Mouse (Mus musculus) midbrain, embryonic 13.5 days (tissue): ENCODE results near the gene Rbms2. TPM values are rescaled to one million over a fixed set of nuclear protein-coding genes. Genes with fewer than 3 reads are reported as not detected.
"Not testable (repeated sequence)": the region's sequence is repeated elsewhere in the genome, so short reads cannot be mapped to it uniquely, and the experiment has no call there.

ENCODE experiments used
- ATAC-seq: fragments of 200-750 bp; cut with Nextera tagmentation; 2 replicates; pipeline ENCODE4 v1.8.0; 2017; ENCODE audit warnings: mild to moderate bottlenecking, moderate TSS enrichment, moderate library complexity
- H3K27ac ChIP-seq: fragments of 300-500 bp; sonication (generic); 2 replicates; pipeline ENCODE4 v1.5.1; 2015; ENCODE audit warnings: inconsistent platforms, mild to moderate bottlenecking, moderate library complexity
- H3K27me3 ChIP-seq: fragments of 300-500 bp; sonication (generic); 2 replicates; pipeline ENCODE4 v1.6.1; 2015; ENCODE audit warnings: mild to moderate bottlenecking, inconsistent platforms
- H3K36me3 ChIP-seq: fragments of 300-500 bp; sonication (generic); 2 replicates; pipeline ENCODE4 v1.6.1; 2015; ENCODE audit warnings: mild to moderate bottlenecking, inconsistent platforms
- H3K4me1 ChIP-seq: fragments of 300-500 bp; sonication (generic); replicated peaks from 2 replicates; pipeline ENCODE4 v1.6.1; 2015; ENCODE audit warnings: inconsistent platforms
- H3K4me2 ChIP-seq: fragments of 300-500 bp; sonication (generic); replicated peaks from 2 replicates; pipeline ENCODE4 v1.6.1; 2015; ENCODE audit warnings: moderate library complexity, mild to moderate bottlenecking, inconsistent platforms
- H3K4me3 ChIP-seq: fragments of 300-500 bp; sonication (generic); replicated peaks from 2 replicates; pipeline ENCODE4 v1.5.1; 2015; ENCODE audit warnings: mild to moderate bottlenecking, inconsistent platforms
- H3K9ac ChIP-seq: fragments of 300-500 bp; sonication (generic); replicated peaks from 2 replicates; pipeline ENCODE4 v1.6.1; 2015; ENCODE audit warnings: mild to moderate bottlenecking, inconsistent platforms
- H3K9me3 ChIP-seq: fragments of 300-500 bp; sonication (generic); 2 replicates; pipeline ENCODE4 v1.6.1; 2016; ENCODE audit warnings: mild to moderate bottlenecking, inconsistent platforms
- WGBS: fragments of 180-500 bp; shearing (Covaris S2); methylation state at CpG from one replicate; pipeline ENCODE4 v1.1.7; 2015; 5-methylcytosine and 5-hydroxymethylcytosine counted together
- polyA plus RNA-seq: library from polyadenylated mRNA; unstranded; fragments of >200 nt; fragmentation: Nextera tagmentation; extraction: Ambion mirVana; gene quantifications from 2 replicates; pipeline ENCODE4 v1.2.1, GENCODE M21; 2015

Gene Rbms2
- polyA plus RNA-seq, 1 experiment from 2014 or later: 10.9 TPM

DNA sequence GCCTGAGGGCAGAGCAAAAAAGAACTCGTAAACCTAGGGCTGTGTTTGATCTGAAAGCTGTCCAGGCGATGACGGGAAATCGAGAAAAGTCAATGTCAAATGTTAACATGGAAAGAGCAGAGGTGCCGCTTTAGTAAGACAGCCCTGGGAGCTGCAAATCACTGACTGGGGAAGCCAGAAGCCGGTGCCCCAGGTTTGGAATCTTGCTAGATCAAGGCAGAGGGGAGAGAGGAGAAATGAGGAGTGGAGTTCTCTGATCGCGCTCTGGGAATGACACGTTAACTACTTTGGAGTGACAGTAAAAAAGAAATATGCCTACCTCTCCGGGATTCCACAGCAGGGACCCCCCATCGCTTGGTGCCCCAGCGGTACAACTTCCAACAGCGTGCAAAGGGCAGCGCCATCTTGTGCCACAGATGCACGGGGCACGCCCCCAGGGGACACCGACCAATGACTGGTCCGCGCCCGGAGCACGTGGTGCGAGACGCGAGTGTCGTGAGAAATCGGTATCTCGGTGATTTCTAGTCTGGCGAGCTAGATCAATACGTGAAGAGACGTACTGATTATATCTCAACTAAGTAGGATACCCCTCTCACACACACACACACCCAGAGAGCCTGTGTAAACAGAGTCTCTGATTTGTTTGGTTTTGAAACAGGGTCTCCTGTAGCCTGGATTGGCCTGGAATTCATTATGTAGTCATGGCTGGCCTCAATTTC is 31.5 kb upstream of the Rbms2 start, which contains the start of gene Spryd4:
Spryd4 (minus strand) TSS at position 418 of the 719 bp plus-strand sequence.
- under 1% methylated on average over 30 of the region's 30 CpGs for WGBS
- H3K27ac ChIP-seq: no peak within 1 kb of the TSS
- H3K4me3 ChIP-seq: peak within 1 kb of the TSS; percentile 51
- H3K36me3 ChIP-seq: no peaks in the 10 kb centered on the region; the same call in 1 of the 2 replicates
- no peaks in the 10 kb centered on the region for H3K9me3 ChIP-seq
- peak; percentile 94 for ATAC-seq
- H3K27me3 ChIP-seq: peaks cover 5% of the 10 kb centered on the region
- peak within 1 kb of the TSS; percentile 82 for H3K4me2 ChIP-seq
- peaks cover 21% of the 10 kb centered on the region for H3K4me1 ChIP-seq
- H3K9ac ChIP-seq: peak within 1 kb of the TSS; percentile 64

DNA sequence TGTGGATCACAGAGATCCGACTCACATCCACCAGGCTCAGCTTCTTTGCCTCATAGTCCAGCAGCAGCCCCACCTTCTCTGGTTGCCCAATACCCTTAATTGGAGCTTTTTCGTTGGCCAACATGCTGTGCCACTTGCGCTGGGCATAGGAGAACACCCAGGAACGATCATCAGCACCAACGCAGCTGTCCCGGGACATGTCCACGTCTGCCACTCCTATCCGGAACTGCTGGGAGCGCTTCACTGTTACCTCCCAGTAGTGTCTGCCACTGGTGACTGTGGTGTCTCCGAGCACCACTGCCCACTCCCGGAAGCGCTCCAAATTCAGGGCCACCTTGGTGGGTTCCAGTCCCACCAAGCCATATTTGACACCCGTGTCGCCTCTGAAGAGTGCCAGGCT is 30.9 kb upstream of the Rbms2 start:
- H3K4me2 ChIP-seq: peak overlapping the region; percentile 82
- peaks cover 21% of the 10 kb centered on the region for H3K4me1 ChIP-seq
- no peaks in the 10 kb centered on the region for H3K9me3 ChIP-seq
- peak; percentile 12; the same call in 1 of the 2 replicates for ATAC-seq
- peak overlapping the region; percentile 51 for H3K4me3 ChIP-seq
- H3K27me3 ChIP-seq: peaks cover 5% of the 10 kb centered on the region
- no peaks in the 10 kb centered on the region; the same call in 1 of the 2 replicates for H3K36me3 ChIP-seq
- WGBS: 27% methylated on average over 14 of the region's 14 CpGs
- no peak overlapping the region for H3K27ac ChIP-seq
- H3K9ac ChIP-seq: peak overlapping the region; percentile 64

DNA sequence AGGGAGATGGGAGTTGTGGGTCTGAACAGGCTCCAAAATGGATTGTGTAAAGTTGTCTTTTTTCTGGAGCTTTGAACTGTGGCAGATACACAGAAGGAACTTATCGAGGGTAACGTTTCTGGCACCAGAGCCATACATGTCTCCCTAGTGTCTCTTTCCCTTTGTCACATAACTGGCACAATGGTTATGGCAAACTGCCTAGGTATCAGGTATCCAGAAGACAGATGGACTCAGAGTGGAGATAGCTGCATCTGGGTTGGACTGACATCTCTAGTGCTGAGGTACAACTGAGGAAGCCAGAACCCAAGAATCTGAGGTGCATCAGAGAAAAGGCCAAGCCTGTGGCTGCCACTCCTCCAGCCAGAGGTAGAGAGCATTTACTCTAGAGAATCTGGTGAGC is 30.0 kb upstream of the Rbms2 start:
- Histone ChIP-seq H3K9ac (no peak overlapping the region), H3K4me2 (peak overlapping the region; percentile 82), H3K36me3 (no peaks in the 10 kb centered on the region; the same call in 1 of the 2 replicates), H3K4me1 (peaks cover 21% of the 10 kb centered on the region), H3K4me3 (peak overlapping the region; percentile 51; the same call in 1 of the 2 replicates), H3K27ac (no peak overlapping the region), H3K9me3 (no peaks in the 10 kb centered on the region), H3K27me3 (peaks cover 5% of the 10 kb centered on the region)
- WGBS: 90% methylated on average over 2 of the region's 2 CpGs
- no peak for ATAC-seq

DNA sequence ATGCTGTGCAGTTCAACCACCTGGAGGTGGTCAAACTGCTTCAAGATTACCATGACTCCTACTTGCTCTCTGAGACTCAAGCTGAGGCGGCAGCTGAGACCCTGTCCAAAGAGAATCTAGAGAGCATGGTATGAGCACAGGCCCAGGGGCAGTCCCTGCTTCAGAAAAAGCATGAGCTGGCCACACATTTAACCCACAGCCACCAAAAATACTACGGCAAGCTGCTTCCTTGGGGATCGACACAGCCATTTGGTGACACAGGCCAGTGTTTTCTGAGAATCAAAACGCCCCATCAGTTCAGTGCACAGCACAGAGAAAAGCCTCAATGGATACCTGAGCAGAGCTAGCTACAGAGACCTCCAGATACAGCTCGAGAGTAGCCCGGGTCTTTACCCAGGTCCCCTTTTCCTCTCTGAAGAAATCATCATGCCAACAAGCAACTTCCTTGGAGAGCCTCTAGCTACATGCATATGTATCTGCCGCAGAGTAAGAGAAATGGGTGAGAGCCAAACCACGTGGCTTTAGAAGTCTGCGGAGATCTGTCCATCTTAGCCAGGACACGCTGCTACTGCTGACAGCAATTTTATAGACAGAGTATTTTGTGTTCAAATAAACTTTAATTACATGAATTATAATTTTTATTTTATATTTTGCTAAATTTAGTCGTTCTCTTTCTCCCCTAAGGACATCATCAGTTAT is 29.4 kb upstream of the Rbms2 start:
- Histone ChIP-seq H3K36me3 (no peaks in the 10 kb centered on the region; the same call in 1 of the 2 replicates), H3K27me3 (peaks cover 5% of the 10 kb centered on the region), H3K4me3 (no peak overlapping the region), H3K9me3 (no peaks in the 10 kb centered on the region), H3K4me2 (no peak overlapping the region), H3K27ac (no peak overlapping the region), H3K9ac (no peak overlapping the region), H3K4me1 (peaks cover 21% of the 10 kb centered on the region)
- WGBS: 92% methylated on average over 11 of the region's 11 CpGs
- no peak for ATAC-seq

DNA sequence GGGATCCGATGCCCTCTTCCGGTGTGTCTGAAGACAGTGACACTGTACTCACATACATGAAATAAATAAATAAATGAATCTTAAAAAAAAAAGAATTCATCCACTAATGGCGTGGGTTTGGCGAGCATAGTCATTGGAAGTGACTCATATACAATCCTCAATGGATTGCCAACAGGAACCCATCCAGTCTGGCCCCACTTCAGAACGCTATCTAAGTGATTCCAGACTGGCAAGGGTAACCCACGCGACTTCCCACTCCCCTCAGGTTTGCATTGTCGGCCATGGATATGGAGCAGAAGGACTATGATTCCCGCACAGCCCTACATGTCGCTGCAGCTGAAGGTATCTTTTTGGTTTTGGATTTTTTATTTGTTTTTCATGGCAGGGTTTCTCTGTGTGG is 28.2 kb upstream of the Rbms2 start:
- Histone ChIP-seq H3K27ac (no peak overlapping the region), H3K36me3 (no peaks in the 10 kb centered on the region; the same call in 1 of the 2 replicates), H3K4me2 (no peak overlapping the region), H3K27me3 (no peaks in the 10 kb centered on the region), H3K4me1 (peaks cover 21% of the 10 kb centered on the region), H3K9me3 (no peaks in the 10 kb centered on the region), H3K4me3 (no peak overlapping the region), H3K9ac (no peak overlapping the region)
- 92% methylated on average over 10 of the region's 10 CpGs for WGBS
- ATAC-seq: no peak

DNA sequence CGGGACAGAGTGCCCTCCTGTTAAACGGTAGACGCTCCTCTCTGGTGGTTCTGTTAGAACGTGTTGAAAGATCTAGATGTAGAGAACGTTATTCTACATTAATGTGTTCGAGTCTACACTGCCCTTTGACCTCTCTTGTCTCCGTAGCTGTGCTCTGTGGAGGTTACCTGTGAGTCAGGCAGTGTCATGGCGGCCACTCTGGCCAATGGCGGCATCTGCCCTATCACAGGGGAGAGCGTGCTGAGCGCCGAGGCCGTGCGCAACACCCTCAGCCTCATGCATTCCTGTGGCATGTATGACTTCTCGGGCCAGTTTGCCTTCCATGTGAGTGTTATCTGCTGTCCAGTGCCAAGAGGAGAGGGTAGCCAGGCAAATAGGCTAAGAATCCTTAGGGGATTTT is 24.8 kb upstream of the Rbms2 start:
- no peak overlapping the region for H3K4me2 ChIP-seq
- no peaks in the 10 kb centered on the region for H3K27me3 ChIP-seq
- no peaks in the 10 kb centered on the region for H3K9me3 ChIP-seq
- peaks cover under 1% of the 10 kb centered on the region; the same call in 1 of the 2 replicates for H3K4me1 ChIP-seq
- no peak overlapping the region for H3K27ac ChIP-seq
- WGBS: 94% methylated on average over 15 of the region's 15 CpGs
- no peaks in the 10 kb centered on the region; the same call in 1 of the 2 replicates for H3K36me3 ChIP-seq
- H3K9ac ChIP-seq: no peak overlapping the region
- no peak overlapping the region for H3K4me3 ChIP-seq
- no peak for ATAC-seq

DNA sequence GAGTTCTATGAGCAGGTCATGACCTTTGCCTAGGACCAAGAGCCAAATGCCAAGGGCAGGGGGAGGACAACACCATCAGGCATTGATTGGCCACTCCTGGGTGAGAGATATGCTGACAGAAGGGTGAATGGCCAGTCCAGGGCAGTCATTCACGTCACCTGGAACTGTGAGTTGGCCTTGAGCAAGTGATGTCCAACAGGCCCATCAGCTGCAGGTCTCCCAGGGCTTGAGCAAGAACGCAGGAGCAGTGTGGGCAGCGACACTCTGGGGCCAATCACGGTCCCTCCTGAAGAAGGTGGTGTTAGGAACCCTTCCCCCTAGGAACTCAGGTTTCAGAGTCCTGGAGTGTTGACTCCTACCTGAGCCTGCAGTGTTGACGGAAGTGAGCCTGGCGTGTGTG is 21.8 kb upstream of the Rbms2 start:
- Histone ChIP-seq H3K27me3 (peaks cover 3% of the 10 kb centered on the region), H3K9me3 (no peaks in the 10 kb centered on the region), H3K4me1 (no peaks in the 10 kb centered on the region), H3K9ac (no peak overlapping the region), H3K4me2 (no peak overlapping the region), H3K36me3 (no peaks in the 10 kb centered on the region; the same call in 1 of the 2 replicates), H3K4me3 (no peak overlapping the region), H3K27ac (no peak overlapping the region)
- 67% methylated on average over 6 of the region's 6 CpGs for WGBS
- no peak for ATAC-seq

DNA sequence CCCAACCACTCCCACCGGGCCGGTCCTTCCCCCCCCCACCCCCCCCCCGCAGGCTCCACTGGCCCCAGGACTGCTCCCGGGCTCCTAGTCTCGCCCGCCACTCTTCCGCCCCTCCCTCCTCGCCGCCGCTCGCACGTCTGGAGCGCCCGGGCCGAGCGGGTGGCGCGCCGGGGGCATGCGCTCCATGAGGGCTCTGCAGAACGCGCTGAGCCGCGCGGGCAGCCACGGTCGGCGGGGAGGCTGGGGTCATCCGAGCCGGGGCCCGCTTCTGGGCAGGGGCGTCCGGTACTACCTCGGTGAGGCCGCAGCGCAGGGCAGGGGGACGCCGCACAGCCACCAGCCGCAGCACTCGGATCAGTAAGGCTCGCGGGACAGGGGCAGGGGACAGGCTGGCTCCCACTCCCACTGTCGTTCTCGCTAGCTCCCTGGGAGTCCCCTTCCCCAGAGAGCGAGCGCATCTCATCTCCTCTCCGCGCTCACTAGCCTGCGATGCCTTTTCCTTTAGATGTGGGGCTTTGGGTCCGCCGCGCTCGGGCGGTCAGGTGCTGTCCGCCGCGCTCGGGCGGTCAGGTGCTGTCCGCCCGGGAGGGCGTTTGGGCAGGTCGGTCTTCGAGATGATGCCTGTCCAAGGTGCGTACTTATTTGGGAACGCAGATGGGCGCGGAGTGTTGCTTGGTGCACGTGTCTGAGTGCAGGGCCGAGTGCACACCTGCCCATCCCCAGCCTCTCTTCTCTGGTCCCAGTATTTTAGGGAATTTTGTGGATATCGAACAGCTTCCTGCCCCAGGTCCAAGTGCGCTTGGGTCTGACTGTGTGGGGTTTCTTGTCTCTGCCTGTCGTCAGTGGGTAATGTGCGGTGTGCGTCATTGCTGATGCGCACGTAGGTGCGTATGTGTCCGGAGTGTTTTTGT is 14.7 kb upstream of the Rbms2 start:
- Histone ChIP-seq H3K4me1 (peaks cover 9% of the 10 kb centered on the region), H3K9me3 (no peaks in the 10 kb centered on the region), H3K36me3 (no peaks in the 10 kb centered on the region), H3K27me3 (peaks cover 31% of the 10 kb centered on the region), H3K9ac (peak overlapping the region; percentile 65), H3K4me3 (peak overlapping the region; percentile 74), H3K4me2 (peak overlapping the region; percentile 75), H3K27ac (0 out of 2 replicates have a peak overlapping the region, but pooled peaks have one; percentile 25)
- WGBS: 2% methylated on average over 67 of the region's 79 CpGs
- peak; percentile 93 for ATAC-seq

DNA sequence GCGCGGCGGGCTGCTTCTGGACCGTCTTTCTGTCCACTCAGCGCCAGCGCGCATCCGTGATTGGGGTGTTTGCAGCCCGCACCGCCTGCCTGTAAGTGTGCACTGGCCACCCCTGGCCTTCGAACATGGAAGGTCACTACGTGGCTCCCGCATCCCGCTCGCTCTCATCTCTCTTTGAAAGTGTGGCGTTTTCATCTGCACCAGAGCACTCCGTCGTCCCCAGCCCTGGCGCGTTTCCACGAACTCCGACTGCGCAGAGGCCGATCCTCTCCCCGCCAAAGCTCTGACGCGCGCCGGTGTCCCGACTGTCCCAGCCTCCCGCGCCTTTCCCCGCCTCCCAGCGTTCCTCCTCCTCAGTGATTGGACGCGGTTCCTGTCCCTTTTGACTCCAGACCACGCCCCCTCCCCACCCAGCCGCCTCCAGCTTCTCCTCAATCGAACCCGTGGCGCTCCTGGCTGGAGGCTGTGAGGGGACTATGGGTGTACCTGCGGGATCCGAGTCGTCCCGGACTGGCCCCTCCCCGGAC is 14.0 kb upstream of the Rbms2 start, which contains the start of gene Gls2:
Gls2 (plus strand) TSS at position 434 of the 527 bp plus-strand sequence.
- H3K9me3 ChIP-seq: no peaks in the 10 kb centered on the region
- peak within 1 kb of the TSS; percentile 35; the same call in 1 of the 2 replicates for H3K27ac ChIP-seq
- 1% methylated on average over 46 of the region's 46 CpGs for WGBS
- H3K4me2 ChIP-seq: peak within 1 kb of the TSS; percentile 75
- H3K27me3 ChIP-seq: peaks cover 31% of the 10 kb centered on the region
- H3K9ac ChIP-seq: peak within 1 kb of the TSS; percentile 65
- H3K4me1 ChIP-seq: peaks cover 9% of the 10 kb centered on the region
- peak; percentile 95 for ATAC-seq
- H3K4me3 ChIP-seq: peak within 1 kb of the TSS; percentile 74
- H3K36me3 ChIP-seq: no peaks in the 10 kb centered on the region

DNA sequence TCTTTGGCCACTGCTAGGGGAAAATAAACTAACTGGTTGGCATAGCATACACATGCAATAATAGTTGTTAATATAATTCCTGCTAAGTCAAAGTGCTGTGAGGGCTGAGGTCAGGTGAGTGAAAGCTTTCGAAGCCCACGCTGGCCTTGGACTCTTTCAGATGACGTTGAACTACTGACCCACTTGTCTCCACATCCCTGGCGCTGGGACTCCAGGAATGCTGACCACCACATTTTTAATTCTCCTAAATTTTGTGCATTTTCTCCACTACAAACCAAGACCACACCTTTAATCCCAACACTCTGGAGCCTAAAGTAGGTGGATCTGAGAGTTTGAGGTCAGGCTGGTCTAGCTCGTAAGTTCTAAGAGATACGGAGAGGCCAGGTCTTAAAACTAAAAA is 13.0 kb upstream of the Rbms2 start:
- H3K27ac ChIP-seq: no peak overlapping the region
- H3K4me2 ChIP-seq: no peak overlapping the region
- 96% methylated on average over 6 of the region's 6 CpGs for WGBS
- peaks cover 11% of the 10 kb centered on the region for H3K4me1 ChIP-seq
- ATAC-seq: no peak
- no peak overlapping the region for H3K9ac ChIP-seq
- H3K27me3 ChIP-seq: peaks cover 31% of the 10 kb centered on the region
- H3K9me3 ChIP-seq: no peaks in the 10 kb centered on the region
- no peaks in the 10 kb centered on the region for H3K36me3 ChIP-seq
- no peak overlapping the region for H3K4me3 ChIP-seq

DNA sequence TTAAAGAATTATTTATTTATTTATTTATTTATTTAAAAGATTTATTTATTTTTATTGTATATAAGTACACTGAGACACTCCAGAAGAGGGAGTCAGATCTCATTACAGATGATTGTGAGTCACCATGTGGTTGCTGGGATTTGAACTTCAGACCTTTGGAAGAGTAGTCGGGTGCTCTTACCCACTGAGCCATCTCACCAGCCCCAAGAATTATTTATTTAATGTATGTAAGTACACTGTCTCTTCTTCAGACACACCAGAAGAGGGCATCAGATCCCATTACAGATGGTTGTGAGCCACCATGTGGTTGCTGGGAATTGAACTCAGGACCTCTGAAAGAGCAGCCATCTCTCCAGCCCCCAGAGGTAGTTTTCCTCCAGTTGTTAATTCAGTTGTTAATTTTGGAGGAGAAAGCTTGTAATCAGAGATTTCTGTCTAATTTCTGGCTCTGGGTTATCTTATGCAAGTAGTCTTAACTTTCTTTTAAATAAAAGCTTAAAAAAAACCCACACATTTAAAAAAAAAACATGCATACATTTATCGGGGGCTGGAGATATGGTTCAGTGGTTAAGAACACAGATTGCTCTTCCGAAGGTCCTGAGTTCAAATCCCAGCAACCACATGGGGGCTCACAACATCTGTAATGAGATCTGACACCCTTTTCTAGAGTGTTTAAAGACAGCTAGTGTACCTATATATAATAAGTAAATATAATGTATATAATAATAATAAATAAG is 12.1 kb upstream of the Rbms2 start:
- H3K27me3 ChIP-seq: peaks cover 31% of the 10 kb centered on the region
- H3K4me2 ChIP-seq, H3K9me3 ChIP-seq, H3K9ac ChIP-seq, H3K4me3 ChIP-seq, H3K36me3 ChIP-seq, ATAC-seq, H3K27ac ChIP-seq: not testable (repeated sequence)
- peaks cover 12% of the 10 kb centered on the region for H3K4me1 ChIP-seq
- 87% methylated on average over 3 of the region's 3 CpGs for WGBS
